Mouse (Mus musculus): ENCODE data around the gene Adamts10.

Gene Adamts10

GRCm38 (mm10) chr17:33523918-33524755, at the start of gene Adamts10:
Gene Adamts10, plus strand, starts transcription at chr17:33524204.
- peak; percentile 53 for DNase-seq (ENCODE audit: low read depth)

GRCm38 (mm10) chr17:33484020-33484419, 40.0 kb upstream of the Adamts10 start:
- no peak for DNase-seq (ENCODE audit: low read depth)

- no peak for DNase-seq (ENCODE audit: low read depth)
Observed at GRCm38 (mm10) chr17:33487211-33487610, 36.8 kb upstream of the Adamts10 start.

GRCm38 (mm10) chr17:33487652-33488051, 36.4 kb upstream of the Adamts10 start:
- DNase-seq (ENCODE audit: low read depth), result no peak

- no peak for DNase-seq (ENCODE audit: low read depth)
Observed at GRCm38 (mm10) chr17:33491371-33491770, 32.6 kb upstream of the Adamts10 start.

GRCm38 (mm10) chr17:33493065-33493464, 30.9 kb upstream of the Adamts10 start:
- peak; percentile 31 for DNase-seq (ENCODE audit: low read depth)

GRCm38 (mm10) chr17:33494586-33494985, 29.4 kb upstream of the Adamts10 start:
- DNase-seq (ENCODE audit: low read depth), result no peak

- no peak for DNase-seq (ENCODE audit: low read depth)
Observed at GRCm38 (mm10) chr17:33498918-33499317, 25.1 kb upstream of the Adamts10 start.

GRCm38 (mm10) chr17:33508386-33508785, 15.6 kb upstream of the Adamts10 start:
- DNase-seq (ENCODE audit: low read depth), result no peak

GRCm38 (mm10) chr17:33510172-33510571, 13.8 kb upstream of the Adamts10 start:
- DNase-seq (ENCODE audit: low read depth), result no peak

GRCm38 (mm10) chr17:33512441-33513415, 11.3 kb upstream of the Adamts10 start:
- DNase-seq (ENCODE audit: low read depth), result no peak

GRCm38 (mm10) chr17:33513874-33514273, 10.1 kb upstream of the Adamts10 start:
- no peak for DNase-seq (ENCODE audit: low read depth)

- no peak for DNase-seq (ENCODE audit: low read depth)
Observed at GRCm38 (mm10) chr17:33520366-33520765, 3.6 kb upstream of the Adamts10 start.

- no peak for DNase-seq (ENCODE audit: low read depth)
Observed at GRCm38 (mm10) chr17:33523431-33523917, 530 bp upstream of the Adamts10 start.

GRCm38 (mm10) chr17:33524806-33525373, 886 bp downstream of the Adamts10 start:
- DNase-seq (ENCODE audit: low read depth), result no peak

GRCm38 (mm10) chr17:33526506-33526905, 2.5 kb downstream of the Adamts10 start:
- no peak for DNase-seq (ENCODE audit: low read depth)

GRCm38 (mm10) chr17:33539106-33539675, 15.2 kb downstream of the Adamts10 start:
- no peak for DNase-seq (ENCODE audit: low read depth)

GRCm38 (mm10) chr17:33539878-33540277, 15.9 kb downstream of the Adamts10 start:
- no peak for DNase-seq (ENCODE audit: low read depth)

- DNase-seq (ENCODE audit: low read depth), result no peak
Observed at GRCm38 (mm10) chr17:33549212-33549611, 25.2 kb downstream of the Adamts10 start.

- no peak for DNase-seq (ENCODE audit: low read depth)
Observed at GRCm38 (mm10) chr17:33550388-33550787, 26.4 kb downstream of the Adamts10 start.

GRCm38 (mm10) chr17:33552113-33552512, 28.1 kb downstream of the Adamts10 start:
- DNase-seq (ENCODE audit: low read depth), result no peak

GRCm38 (mm10) chr17:33552964-33553363, 29.0 kb downstream of the Adamts10 start:
- no peak for DNase-seq (ENCODE audit: low read depth)
